Mouse (Mus musculus) frontal cortex, postnatal 25 days (tissue): Measurements from ENCODE around the gene Arhgef7.

Experiments
- DNase-seq, 2 experiments: peaks; one replicate each; pipeline ENCODE4 v3.0.0; 2022; ENCODE audit warnings: low spot score in 2 of 2

The Arhgef7 gene

GRCm38 (mm10) chr8:11762821-11763220 lies 35.3 kb downstream of the Arhgef7 start:
- no peak for DNase-seq

DNA sequence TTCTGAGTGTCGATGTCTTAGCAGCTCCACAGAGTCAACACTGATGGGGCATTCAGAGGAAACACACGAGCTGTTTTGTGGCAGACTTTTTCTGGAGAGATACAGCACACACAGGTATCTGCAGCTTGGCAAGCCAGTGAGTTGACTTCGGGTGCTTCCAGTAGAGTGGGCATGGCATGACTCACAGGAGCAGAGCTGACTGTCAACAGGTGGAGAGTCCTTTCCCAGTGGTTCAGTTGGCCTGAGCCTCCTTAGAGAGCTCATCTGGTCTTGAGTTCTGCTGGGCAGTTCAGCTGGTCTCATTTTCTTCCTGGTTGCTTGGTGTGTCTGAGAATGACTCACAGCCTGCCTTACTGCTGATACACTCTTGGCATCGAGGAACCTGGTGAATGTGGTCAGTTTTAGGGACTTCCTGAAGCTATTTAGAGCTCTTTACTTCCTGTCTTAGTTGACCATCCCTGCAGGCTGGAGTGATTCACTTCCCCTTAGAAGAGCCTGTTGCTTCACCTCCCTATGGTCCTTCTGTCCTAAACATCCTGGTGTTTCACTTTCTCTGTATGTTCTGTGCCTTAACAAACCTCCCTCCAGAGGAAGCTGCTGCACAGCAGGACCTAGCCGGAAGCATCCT lies 39.8 kb downstream of the Arhgef7 start:
- DNase-seq, result no peak

DNA sequence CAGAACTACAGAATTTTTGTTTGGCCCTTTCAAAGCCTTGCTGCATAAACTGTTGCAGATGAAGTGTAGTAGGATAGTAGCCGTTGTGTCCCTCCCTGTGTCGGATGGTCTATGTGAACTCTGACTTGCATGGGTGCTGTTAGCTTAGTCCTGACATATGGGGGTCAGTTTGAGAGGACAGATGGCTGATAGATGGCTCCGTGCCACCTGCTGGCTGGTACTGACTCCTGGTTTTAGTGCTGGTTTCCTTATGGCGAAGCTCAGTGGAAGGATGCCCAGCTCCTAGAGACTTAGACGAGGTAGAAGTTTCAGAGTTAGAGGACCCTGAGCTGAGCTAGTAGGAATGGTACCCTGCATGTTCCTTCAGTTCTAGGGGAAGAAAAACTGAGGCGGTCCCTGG lies 42.5 kb downstream of the Arhgef7 start:
- DNase-seq, result no peak

- DNase-seq, result no peak
Observed at GRCm38 (mm10) chr8:11770521-11771080, 43.1 kb downstream of the Arhgef7 start.

GRCm38 (mm10) chr8:11771608-11772007 lies 44.1 kb downstream of the Arhgef7 start:
- DNase-seq, result no peak

- DNase-seq, result no peak
Observed at GRCm38 (mm10) chr8:11774195-11775076, 46.9 kb downstream of the Arhgef7 start.

DNA sequence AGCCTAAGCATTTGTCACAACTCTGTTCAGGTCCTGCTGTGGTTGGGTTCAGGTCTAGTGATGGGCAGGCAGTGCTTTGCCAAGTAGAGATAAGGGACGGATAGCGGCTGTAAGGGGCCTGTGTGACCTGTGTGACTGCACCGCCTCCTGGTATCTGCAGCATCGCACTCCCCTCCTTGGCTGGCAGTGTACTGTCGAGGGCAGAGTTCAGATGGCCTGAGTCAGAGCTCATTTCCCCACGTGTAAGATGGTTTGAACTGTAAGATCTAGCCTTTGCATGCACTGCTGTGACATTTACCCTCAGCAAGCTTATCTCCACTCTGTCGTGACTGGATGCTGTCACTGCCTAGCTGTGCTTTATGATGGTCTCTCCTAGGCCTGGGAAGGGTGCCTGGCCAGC lies 48.4 kb downstream of the Arhgef7 start:
- DNase-seq, result no peak

- DNase-seq, result no peak
Observed at GRCm38 (mm10) chr8:11776451-11777180, 49.1 kb downstream of the Arhgef7 start.

GRCm38 (mm10) chr8:11777201-11777600 lies 49.7 kb downstream of the Arhgef7 start:
- no peak for DNase-seq

DNA sequence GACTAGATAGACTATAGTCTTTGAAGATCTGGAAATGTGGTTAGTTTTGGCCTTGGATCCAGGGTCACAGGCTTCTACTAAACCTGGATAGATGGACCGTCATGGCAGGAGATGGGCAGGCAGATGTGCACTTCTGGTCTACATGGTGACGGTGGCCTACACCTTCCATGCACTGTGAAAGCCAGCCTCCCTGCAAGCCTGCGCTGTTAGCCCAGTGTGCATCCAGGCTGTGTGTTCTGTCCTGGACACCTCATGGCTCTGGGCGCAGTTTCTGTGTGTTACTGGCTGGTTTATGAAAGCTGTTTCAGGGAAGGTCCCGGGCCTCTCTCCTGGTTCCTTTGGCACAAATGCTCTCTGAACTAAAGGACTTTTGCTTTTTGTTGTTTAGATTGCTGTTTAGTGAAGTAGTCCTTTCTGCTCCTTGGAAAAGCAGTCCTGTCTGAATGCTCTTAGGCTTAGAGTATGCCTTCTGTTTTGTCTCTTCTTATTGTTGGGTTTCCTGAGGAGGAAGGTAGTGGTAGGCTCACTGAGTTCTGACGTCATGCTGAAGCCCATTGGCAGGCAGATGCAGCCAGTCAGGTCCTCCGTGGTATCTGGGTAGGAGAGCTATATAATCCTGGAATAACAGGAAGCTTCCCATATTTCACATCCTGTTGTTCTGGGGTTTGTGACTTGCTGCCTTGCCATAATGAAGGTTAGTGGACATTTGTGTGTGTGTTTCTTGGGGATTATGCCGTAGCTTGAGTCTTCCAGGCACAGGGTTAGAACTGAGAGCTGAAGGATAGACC lies 51.3 kb downstream of the Arhgef7 start:
- no peak for DNase-seq

- DNase-seq, result no peak
Observed at GRCm38 (mm10) chr8:11779844-11780634, 52.5 kb downstream of the Arhgef7 start.

GRCm38 (mm10) chr8:11780641-11781040 lies 53.1 kb downstream of the Arhgef7 start:
- no peak for DNase-seq

DNA sequence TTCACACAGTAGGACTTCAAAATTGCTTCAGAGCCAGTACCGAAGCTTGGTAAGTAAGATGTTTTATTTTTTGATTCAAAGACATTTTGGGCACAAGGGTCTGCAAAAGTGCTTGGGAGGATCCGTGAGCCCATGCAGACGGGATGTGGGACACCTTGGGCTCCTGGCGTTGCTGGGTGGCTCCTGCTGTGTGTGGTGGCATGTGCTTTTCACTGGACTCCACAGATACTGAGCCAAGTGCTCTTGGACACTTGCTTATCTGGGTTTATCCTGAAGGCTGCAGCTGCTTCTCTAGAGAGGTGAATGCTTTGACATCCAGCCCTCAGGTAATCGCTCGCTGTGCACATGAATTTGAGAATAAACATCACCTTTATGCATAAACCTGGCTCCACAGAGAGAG lies 55.1 kb downstream of the Arhgef7 start:
- DNase-seq, result no peak

GRCm38 (mm10) chr8:11783861-11784594 lies 56.5 kb downstream of the Arhgef7 start:
- no peak for DNase-seq

- DNase-seq, result no peak
Observed at GRCm38 (mm10) chr8:11785121-11785520, 57.6 kb downstream of the Arhgef7 start.

DNA sequence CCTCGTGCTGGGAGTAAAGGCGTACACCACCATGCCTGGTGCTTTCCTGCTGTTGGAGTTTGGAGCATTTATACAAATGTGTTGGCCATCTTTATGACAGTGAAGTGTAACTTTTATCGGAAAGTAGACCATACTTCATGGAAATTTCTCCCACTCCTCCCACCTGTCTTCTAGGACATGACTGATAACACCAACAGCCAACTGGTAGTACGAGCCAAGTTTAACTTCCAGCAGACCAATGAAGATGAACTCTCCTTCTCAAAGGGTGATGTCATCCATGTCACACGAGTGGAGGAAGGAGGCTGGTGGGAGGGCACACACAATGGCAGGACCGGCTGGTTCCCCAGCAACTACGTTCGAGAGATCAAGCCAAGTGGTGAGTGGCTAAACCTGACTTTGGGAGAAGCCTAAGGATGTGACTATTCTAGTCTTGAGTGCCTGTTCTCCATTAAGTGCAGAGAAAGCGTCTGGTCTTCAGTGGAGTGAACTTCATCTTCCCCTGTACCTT lies 58.1 kb downstream of the Arhgef7 start:
- no peak for DNase-seq

- no peak for DNase-seq
Observed at GRCm38 (mm10) chr8:11788252-11788651, 60.7 kb downstream of the Arhgef7 start.

- DNase-seq, result no peak
Observed at GRCm38 (mm10) chr8:11789168-11789567, 61.6 kb downstream of the Arhgef7 start.

GRCm38 (mm10) chr8:11794956-11795355 lies 67.4 kb downstream of the Arhgef7 start:
- DNase-seq, result no peak

GRCm38 (mm10) chr8:11797128-11797527 lies 69.6 kb downstream of the Arhgef7 start:
- DNase-seq, result no peak
